Mouse (Mus musculus): ENCODE results near the gene Gnpat.

DNA sequence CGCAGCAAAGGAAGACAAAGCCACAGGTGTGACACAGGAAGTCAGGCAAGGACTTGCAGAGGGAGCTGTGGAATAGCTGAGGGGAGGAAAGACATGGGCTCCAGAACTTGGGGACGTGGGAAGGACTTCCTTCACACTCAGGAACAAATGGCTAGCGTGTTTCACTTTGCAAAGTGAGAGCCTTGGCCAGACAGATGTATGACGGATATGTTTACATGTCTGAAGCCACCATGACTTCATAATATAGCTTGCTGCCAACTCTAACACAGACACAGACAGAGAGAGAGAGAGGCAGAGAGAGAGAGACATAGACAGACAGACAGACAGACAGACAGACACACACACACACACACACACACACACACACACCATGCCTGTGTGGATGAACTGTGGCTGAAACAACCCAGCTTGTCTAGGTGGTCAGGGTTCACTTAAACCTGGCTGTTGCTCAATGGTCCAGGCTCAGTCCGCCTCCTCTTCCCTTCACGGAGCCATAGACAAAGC lies 43.2 kb upstream of the Gnpat start:
- TF ChIP-seq CTCF (IDR thresholded peaks at IDR 0.05; ENCODE audit: low read depth) = no peak
- no peak for TF ChIP-seq EP300 (IDR thresholded peaks at IDR 0.05; ENCODE audit: low read depth)
